Mouse (Mus musculus): ENCODE measurements around the gene Mknk2. TPM values are rescaled to one million over a fixed set of nuclear protein-coding genes. Genes with fewer than 3 reads are reported as not detected.

Gene Mknk2
- polyA plus RNA-seq, 2 experiments = 93.0 to 108 TPM

DNA sequence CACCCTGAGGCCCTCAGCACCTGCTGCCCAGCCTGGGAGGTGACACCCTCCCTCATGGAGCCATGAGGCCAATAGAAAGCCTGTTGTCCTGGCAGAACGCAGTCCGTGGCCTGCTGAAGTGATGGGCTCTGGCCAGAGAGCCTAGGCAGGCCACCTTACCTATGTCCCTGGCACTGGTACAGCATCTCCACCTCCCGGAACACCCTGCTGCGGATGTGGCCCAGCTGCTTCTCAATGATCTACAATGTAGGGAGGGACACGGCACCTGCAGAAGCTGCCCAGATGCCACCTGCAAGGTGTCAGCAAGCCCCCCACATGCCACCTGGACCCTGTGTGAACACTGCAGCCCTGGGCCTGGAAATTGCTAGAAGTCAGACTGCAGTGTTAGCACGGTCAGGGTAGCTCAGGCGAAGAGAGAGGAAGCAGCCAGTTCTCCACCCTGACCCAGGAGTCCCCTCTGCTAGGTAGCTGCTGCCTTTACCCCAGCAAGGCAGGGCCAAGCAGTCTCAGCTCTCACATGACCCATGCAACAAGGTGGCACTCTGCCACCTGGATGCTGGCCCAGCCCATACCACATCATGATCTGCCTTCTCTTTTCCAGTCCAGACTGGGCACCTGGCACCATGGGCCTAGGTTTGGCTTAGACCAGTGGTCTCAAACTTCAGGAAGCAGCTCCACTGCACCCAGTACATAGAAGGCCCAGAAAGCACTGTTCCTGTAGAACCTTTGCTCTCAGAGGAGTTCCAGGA, 8.0 kb downstream of the Mknk2 start:
- ATAC-seq (ENCODE audit: low FRiP score, low read depth) = no peak
- DNase-seq (ENCODE audit: low spot score) = no peak
- no peak for TF ChIP-seq POLR2A (IDR thresholded peaks at IDR 0.05; ENCODE audit: borderline replicate concordance, extremely low read depth, insufficient read depth, insufficient read length)
- 95% methylated on average over 7 of the region's 7 CpGs for WGBS
- Histone ChIP-seq H3K27ac (replicated peaks; ENCODE audit: low read depth, low read length) (no peak overlapping the region), H3K36me3 (ENCODE audit: control insufficient read depth, insufficient read depth, low read length) (peaks cover 83% of the 10 kb centered on the region), H3K9ac (ENCODE audit: low read depth, low read length, severe bottlenecking) (no peak overlapping the region), H3K9me3 (ENCODE audit: control insufficient read depth, low read length) (no peaks in the 10 kb centered on the region), H3K4me3 (replicated peaks; ENCODE audit: low read length) (no peak overlapping the region), H3K4me2 (replicated peaks; ENCODE audit: low read depth, low read length, severe bottlenecking) (no peak overlapping the region), H3K27me3 (ENCODE audit: control insufficient read depth, insufficient read depth, low read length) (no peaks in the 10 kb centered on the region), H3K4me1 (ENCODE audit: control insufficient read depth, insufficient read depth, low read length) (peaks cover 26% of the 10 kb centered on the region)

DNA sequence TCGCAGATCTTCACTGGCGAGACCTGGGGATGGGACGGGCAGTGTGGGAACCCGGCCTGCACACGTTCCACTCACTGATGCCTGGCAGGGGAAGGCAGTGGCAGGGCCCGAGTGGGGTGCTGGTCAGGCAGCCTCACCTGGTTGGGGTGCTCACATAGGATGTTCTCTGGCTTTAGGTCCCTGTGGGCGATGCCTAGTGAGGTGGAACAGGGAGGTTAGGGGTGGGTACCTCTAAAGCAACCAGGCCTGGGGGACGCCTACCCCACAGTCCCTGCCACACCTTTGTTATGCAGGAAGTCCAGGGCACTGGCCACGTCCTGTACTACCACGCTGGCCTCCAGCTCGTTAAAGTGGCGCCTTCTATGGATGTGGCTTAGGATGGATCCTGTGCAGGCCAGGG, 8.9 kb downstream of the Mknk2 start:
- H3K9me3 ChIP-seq (ENCODE audit: control insufficient read depth, low read length) = no peaks in the 10 kb centered on the region
- DNase-seq (ENCODE audit: low spot score) (no peak), ATAC-seq (ENCODE audit: low FRiP score, low read depth) (no peak)
- TF ChIP-seq POLR2A (IDR thresholded peaks at IDR 0.05; ENCODE audit: borderline replicate concordance, extremely low read depth, insufficient read depth, insufficient read length) = no peak
- peaks cover 81% of the 10 kb centered on the region for H3K36me3 ChIP-seq (ENCODE audit: control insufficient read depth, insufficient read depth, low read length)
- 86% methylated on average over 12 of the region's 12 CpGs for WGBS
- no peak overlapping the region for H3K4me3 ChIP-seq (replicated peaks; ENCODE audit: low read length)
- H3K9ac ChIP-seq (ENCODE audit: low read depth, low read length, severe bottlenecking) = no peak overlapping the region
- H3K4me1 ChIP-seq (ENCODE audit: control insufficient read depth, insufficient read depth, low read length) = peaks cover 25% of the 10 kb centered on the region
- no peak overlapping the region for H3K4me2 ChIP-seq (replicated peaks; ENCODE audit: low read depth, low read length, severe bottlenecking)
- H3K27ac ChIP-seq (replicated peaks; ENCODE audit: low read depth, low read length) = no peak overlapping the region
- H3K27me3 ChIP-seq (ENCODE audit: control insufficient read depth, insufficient read depth, low read length) = no peaks in the 10 kb centered on the region

DNA sequence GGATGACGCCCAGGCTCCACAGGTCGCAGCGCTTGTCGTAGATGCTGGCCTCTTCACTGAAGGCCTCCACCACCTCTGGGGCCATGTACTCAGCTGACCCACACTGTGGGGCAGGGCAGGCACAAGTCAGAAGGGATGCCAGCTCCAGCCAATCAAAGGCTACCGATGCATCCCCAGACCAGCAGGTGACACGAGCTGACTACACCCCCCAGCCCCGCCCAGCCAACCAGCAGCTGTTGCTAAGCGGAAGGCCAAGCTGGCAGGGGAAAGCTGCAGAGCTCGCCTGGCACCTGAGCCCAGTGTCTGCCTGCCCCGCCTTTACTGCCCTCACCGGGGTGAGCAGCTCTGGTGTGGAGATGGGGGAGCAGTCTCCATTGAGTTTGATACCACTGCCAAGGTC, 9.3 kb downstream of the Mknk2 start:
- 84% methylated on average over 11 of the region's 11 CpGs for WGBS
- DNase-seq (ENCODE audit: low spot score) (no peak), ATAC-seq (ENCODE audit: low FRiP score, low read depth) (no peak)
- Histone ChIP-seq H3K27ac (replicated peaks; ENCODE audit: low read depth, low read length) (no peak overlapping the region), H3K36me3 (ENCODE audit: control insufficient read depth, insufficient read depth, low read length) (peaks cover 77% of the 10 kb centered on the region), H3K4me3 (replicated peaks; ENCODE audit: low read length) (no peak overlapping the region), H3K9me3 (ENCODE audit: control insufficient read depth, low read length) (no peaks in the 10 kb centered on the region), H3K4me1 (ENCODE audit: control insufficient read depth, insufficient read depth, low read length) (peaks cover 21% of the 10 kb centered on the region), H3K9ac (ENCODE audit: low read depth, low read length, severe bottlenecking) (no peak overlapping the region), H3K27me3 (ENCODE audit: control insufficient read depth, insufficient read depth, low read length) (no peaks in the 10 kb centered on the region), H3K4me2 (replicated peaks; ENCODE audit: low read depth, low read length, severe bottlenecking) (no peak overlapping the region)
- no peak for TF ChIP-seq POLR2A (IDR thresholded peaks at IDR 0.05; ENCODE audit: borderline replicate concordance, extremely low read depth, insufficient read depth, insufficient read length)

DNA sequence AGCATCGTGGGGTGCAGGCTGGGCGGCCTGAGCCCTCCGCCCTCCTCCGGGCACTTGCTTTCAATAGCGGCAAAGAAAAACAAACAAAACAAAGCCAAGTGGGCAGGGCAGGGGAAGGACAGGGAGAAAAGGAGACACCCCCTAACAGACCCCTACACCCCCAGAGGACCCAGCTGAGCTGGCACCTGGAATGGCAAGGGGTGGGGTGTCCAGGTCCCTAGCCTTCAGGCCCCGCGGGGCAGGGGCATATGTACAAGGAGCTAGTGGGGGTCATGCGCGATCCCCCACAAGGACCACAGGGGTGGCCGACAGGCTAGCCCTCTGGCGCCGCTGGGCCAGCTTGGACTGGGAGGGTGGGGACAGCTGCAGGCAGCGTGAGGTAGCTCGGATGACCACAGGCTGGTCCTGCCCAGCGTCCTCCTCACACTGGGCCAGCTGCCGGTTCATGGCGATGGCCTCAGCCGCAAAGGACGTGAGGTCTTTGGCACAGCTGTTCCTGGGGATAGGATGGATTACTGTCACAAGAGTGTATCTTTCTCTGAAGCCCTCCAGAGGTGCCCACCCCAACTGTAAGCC, 11.0 kb downstream of the Mknk2 start:
- no peak for DNase-seq (ENCODE audit: low spot score)
- no peaks in the 10 kb centered on the region for H3K9me3 ChIP-seq (ENCODE audit: control insufficient read depth, low read length)
- WGBS = 78% methylated on average over 17 of the region's 19 CpGs
- peak; percentile 18; the same call in 1 of the 2 replicates for ATAC-seq (ENCODE audit: low FRiP score, low read depth)
- H3K4me2 ChIP-seq (replicated peaks; ENCODE audit: low read depth, low read length, severe bottlenecking) = no peak overlapping the region
- peaks cover 15% of the 10 kb centered on the region for H3K4me1 ChIP-seq (ENCODE audit: control insufficient read depth, insufficient read depth, low read length)
- no peak overlapping the region for H3K4me3 ChIP-seq (replicated peaks; ENCODE audit: low read length)
- no peak overlapping the region for H3K9ac ChIP-seq (ENCODE audit: low read depth, low read length, severe bottlenecking)
- TF ChIP-seq POLR2A (IDR thresholded peaks at IDR 0.05; ENCODE audit: borderline replicate concordance, extremely low read depth, insufficient read depth, insufficient read length) = no peak
- H3K36me3 ChIP-seq (ENCODE audit: control insufficient read depth, insufficient read depth, low read length) = peaks cover 61% of the 10 kb centered on the region
- no peaks in the 10 kb centered on the region for H3K27me3 ChIP-seq (ENCODE audit: control insufficient read depth, insufficient read depth, low read length)
- H3K27ac ChIP-seq (replicated peaks; ENCODE audit: low read depth, low read length) = no peak overlapping the region

DNA sequence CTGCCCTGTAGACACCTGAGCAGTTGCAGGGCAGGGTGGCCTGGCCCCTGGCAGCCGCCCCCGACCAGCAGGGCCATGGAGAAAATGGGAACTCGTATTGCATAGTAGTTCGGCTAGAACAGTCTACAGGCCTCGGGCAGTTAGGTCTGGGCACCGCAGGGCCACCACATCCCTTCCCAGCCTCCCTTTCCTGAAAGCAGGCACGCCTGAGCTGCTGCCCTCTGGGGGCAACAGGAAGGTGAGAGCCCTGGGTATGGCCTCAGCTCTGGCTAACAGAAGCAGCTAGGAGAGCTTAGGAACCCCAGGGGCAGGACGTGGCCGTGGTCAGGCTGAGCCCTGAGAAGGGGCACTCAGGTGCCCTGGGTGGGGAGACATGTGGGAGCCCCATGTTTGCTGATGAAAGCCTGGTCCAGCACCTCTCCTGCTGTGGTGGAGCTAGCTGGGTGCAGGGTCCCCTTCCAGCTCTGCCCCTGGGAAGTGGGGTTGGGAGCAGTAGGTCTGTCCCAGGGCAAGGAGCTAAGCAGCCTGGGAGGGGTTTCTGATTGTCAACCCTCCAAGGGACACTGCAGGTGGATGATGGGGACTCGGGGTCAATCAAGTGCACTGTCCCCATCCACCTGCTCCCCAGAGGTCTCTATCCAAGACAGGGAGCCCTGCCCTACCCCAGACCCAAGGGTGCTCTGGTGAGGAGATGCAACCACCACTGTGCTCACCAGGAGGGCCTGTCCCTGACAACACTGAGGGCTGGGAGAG, 11.8 kb downstream of the Mknk2 start:
- Histone ChIP-seq H3K27ac (replicated peaks; ENCODE audit: low read depth, low read length) (no peak overlapping the region), H3K36me3 (ENCODE audit: control insufficient read depth, insufficient read depth, low read length) (peaks cover 53% of the 10 kb centered on the region), H3K4me2 (replicated peaks; ENCODE audit: low read depth, low read length, severe bottlenecking) (no peak overlapping the region), H3K4me3 (replicated peaks; ENCODE audit: low read length) (no peak overlapping the region), H3K9me3 (ENCODE audit: control insufficient read depth, low read length) (no peaks in the 10 kb centered on the region), H3K4me1 (ENCODE audit: control insufficient read depth, insufficient read depth, low read length) (peaks cover 15% of the 10 kb centered on the region), H3K27me3 (ENCODE audit: control insufficient read depth, insufficient read depth, low read length) (no peaks in the 10 kb centered on the region), H3K9ac (ENCODE audit: low read depth, low read length, severe bottlenecking) (0 out of 2 replicates have a peak overlapping the region, but pooled peaks have one; percentile 12)
- TF ChIP-seq POLR2A (IDR thresholded peaks at IDR 0.05; ENCODE audit: borderline replicate concordance, extremely low read depth, insufficient read depth, insufficient read length) = no peak
- DNase-seq (ENCODE audit: low spot score) (no peak), ATAC-seq (ENCODE audit: low FRiP score, low read depth) (no peak)
- 71% methylated on average over 10 of the region's 10 CpGs for WGBS
